Mouse (Mus musculus): Measurements from ENCODE around the gene Enox1.

GRCm38 (mm10) chr14:77255711-77256110 lies 99.1 kb downstream of the Enox1 start:
- TF ChIP-seq CTCF (IDR thresholded peaks at IDR 0.05; ENCODE audit: extremely low read depth, insufficient read length, insufficient replicate concordance, low read depth, low read length) = no peak
- no peak for TF ChIP-seq POLR2A (IDR thresholded peaks at IDR 0.05; ENCODE audit: low read depth, low read length)
